Mouse (Mus musculus) heart, embryonic 15.5 days (tissue): ENCODE measurements at regions not wholly inside any gene's neighbourhood (a gene's known extent, or its start where the extent isn't known, plus 50 kb on each side); places are given as distances from the start of the nearest gene placed in this dataset.

Experiments
- ATAC-seq: fragments of 200-750 bp; cut with Nextera tagmentation; replicated peaks from 2 replicates; pipeline ENCODE4 v1.8.0; 2017; ENCODE audit warnings: low read depth, moderate TSS enrichment; ENCODE audit not compliant: insufficient number of reproducible peaks, insufficient read depth, low FRiP score
- H3K27ac ChIP-seq: fragments of 300-500 bp; sonication (generic); 2 replicates; pipeline ENCODE4 v1.5.1; 2015; ENCODE audit warnings: mild to moderate bottlenecking, inconsistent platforms
- H3K27me3 ChIP-seq: fragments of 300-500 bp; sonication (generic); 2 replicates; pipeline ENCODE4 v1.6.1; 2015; ENCODE audit warnings: inconsistent platforms
- H3K36me3 ChIP-seq: fragments of 300-500 bp; sonication (generic); 2 replicates; pipeline ENCODE4 v1.6.1; 2015; ENCODE audit warnings: mild to moderate bottlenecking, inconsistent platforms
- H3K4me1 ChIP-seq: fragments of 300-500 bp; sonication (generic); replicated peaks from 2 replicates; pipeline ENCODE4 v1.6.1; 2015; ENCODE audit warnings: inconsistent platforms
- H3K4me2 ChIP-seq: fragments of 300-500 bp; sonication (generic); 2 replicates; pipeline ENCODE4 v1.6.1; 2015; ENCODE audit warnings: inconsistent platforms, mild to moderate bottlenecking, moderate library complexity
- H3K4me3 ChIP-seq: fragments of 300-500 bp; sonication (generic); 2 replicates; pipeline ENCODE4 v1.5.1; 2015; ENCODE audit warnings: mild to moderate bottlenecking, inconsistent platforms
- H3K9ac ChIP-seq: fragments of 300-500 bp; sonication (generic); 2 replicates; pipeline ENCODE4 v1.6.1; 2015; ENCODE audit warnings: mild to moderate bottlenecking, inconsistent platforms
- H3K9me3 ChIP-seq: fragments of 300-500 bp; sonication (generic); replicated peaks from 2 replicates; pipeline ENCODE4 v1.6.1; 2016; ENCODE audit warnings: inconsistent platforms
- WGBS: fragments of 180-500 bp; shearing (Covaris S2); methylation state at CpG from one replicate; pipeline ENCODE4 v1.1.7; 2015; ENCODE audit warnings: mixed read lengths; 5-methylcytosine and 5-hydroxymethylcytosine counted together

DNA sequence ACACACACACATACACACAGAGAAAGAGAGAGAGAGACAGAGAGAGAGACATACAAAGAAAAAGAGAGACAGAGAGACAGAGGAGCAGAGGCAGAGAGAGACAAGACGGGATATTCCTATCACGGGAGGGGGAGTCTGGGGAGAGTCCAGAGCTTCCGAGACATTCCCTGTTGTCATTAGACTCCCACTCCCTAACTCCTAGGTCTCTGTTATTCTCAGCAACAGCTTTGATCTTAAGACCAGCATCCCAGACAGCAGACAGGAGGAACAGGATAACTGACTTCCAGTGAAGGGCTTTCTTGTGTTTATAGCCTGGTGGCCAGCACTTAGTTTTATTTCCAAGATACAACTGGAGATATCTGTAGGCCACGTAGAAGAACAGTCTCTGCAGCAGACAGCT lies 99.6 kb upstream of the Osmr start:
- Histone ChIP-seq H3K4me3 (no peak overlapping the region), H3K9me3 (no peaks in the 10 kb centered on the region), H3K9ac (no peak overlapping the region), H3K27ac (no peak overlapping the region), H3K27me3 (no peaks in the 10 kb centered on the region), H3K4me2 (no peak overlapping the region), H3K36me3 (no peaks in the 10 kb centered on the region), H3K4me1 (no peaks in the 10 kb centered on the region)
- no peak for ATAC-seq
- 23% methylated on average over 4 of the region's 4 CpGs for WGBS

DNA sequence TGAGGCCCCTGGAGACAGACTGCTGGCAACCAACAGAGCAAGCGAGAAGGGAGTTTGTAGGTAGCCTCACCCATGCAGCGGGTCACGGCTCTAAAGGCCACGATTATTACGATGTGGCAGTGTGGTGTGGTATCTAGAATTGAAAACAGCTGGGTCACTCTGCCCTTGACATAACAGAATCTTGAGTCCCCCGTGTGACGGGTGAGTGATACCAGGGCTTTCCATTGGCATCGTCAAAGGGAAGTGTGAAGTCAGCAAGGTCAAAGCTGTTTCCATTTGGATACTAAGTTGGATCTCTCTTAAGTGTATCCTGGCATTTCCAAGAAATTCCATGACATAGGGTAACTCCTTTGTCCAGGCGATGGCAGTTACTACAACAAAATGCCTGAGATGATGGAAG lies 106.7 kb upstream of the Osmr start:
- Histone ChIP-seq H3K4me2 (no peak overlapping the region), H3K27me3 (0 out of 2 replicates have a peak, but pooled peaks cover 3% of the 10 kb centered on the region), H3K9ac (no peak overlapping the region), H3K36me3 (no peaks in the 10 kb centered on the region), H3K27ac (no peak overlapping the region), H3K4me1 (0 out of 2 replicates have a peak, but pooled peaks cover 4% of the 10 kb centered on the region), H3K4me3 (no peak overlapping the region), H3K9me3 (no peaks in the 10 kb centered on the region)
- ATAC-seq, result no peak
- 51% methylated on average over 9 of the region's 9 CpGs for whole genome bisulfite sequencing

- H3K4me2 ChIP-seq, result no peak overlapping the region
- H3K4me3 ChIP-seq, result no peak overlapping the region
- H3K27ac ChIP-seq, result no peak overlapping the region
- H3K4me1 ChIP-seq, result 0 out of 2 replicates have a peak, but pooled peaks cover 4% of the 10 kb centered on the region
- WGBS, result 68% methylated on average over 3 of the region's 3 CpGs
- 0 out of 2 replicates have a peak, but pooled peaks cover 3% of the 10 kb centered on the region for H3K27me3 ChIP-seq
- H3K9me3 ChIP-seq, result no peaks in the 10 kb centered on the region
- no peak for ATAC-seq
- no peak overlapping the region for H3K9ac ChIP-seq
- H3K36me3 ChIP-seq, result no peaks in the 10 kb centered on the region
These were observed 107.1 kb upstream of the Lifr start for GRCm38 (mm10) chr15:6983320-6983719.

DNA sequence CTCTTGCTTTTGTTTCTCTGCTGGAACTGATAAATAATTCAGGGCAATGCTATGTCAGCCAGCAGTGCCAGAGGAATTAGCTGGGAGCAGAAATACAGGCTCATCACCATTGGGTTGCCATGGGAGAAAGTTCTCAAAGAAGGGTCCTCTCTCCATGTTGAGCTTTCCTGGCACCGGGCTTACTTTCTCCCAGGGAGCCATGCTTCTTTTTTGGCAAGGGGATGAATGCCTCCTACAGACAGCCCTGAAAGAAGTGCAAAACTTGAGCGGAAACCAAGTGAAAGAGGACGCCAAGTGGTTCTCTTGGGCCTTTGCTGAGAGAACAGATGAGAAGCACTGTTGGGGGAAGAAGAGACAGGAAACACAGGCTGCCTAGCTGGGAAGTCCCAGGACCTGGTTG lies 102.2 kb upstream of the Lifr start:
- ATAC-seq, result no peak
- Histone ChIP-seq H3K4me1 (peaks cover 1% of the 10 kb centered on the region; the same call in 1 of the 2 replicates), H3K27ac (no peak overlapping the region), H3K36me3 (no peaks in the 10 kb centered on the region), H3K9me3 (no peaks in the 10 kb centered on the region), H3K4me2 (no peak overlapping the region), H3K9ac (no peak overlapping the region), H3K4me3 (no peak overlapping the region), H3K27me3 (0 out of 2 replicates have a peak, but pooled peaks cover 2% of the 10 kb centered on the region)
- WGBS, result 73% methylated on average over 3 of the region's 3 CpGs

- no peak overlapping the region for H3K27ac ChIP-seq
- H3K36me3 ChIP-seq, result no peaks in the 10 kb centered on the region
- H3K9ac ChIP-seq, result no peak overlapping the region
- no peak overlapping the region for H3K4me2 ChIP-seq
- H3K4me1 ChIP-seq, result peaks cover 7% of the 10 kb centered on the region; the same call in 1 of the 2 replicates
- no peak overlapping the region for H3K4me3 ChIP-seq
- H3K9me3 ChIP-seq, result no peaks in the 10 kb centered on the region
- WGBS, result 75% methylated on average over 6 of the region's 6 CpGs
- no peak for ATAC-seq
- no peaks in the 10 kb centered on the region for H3K27me3 ChIP-seq
These were observed 101.3 kb upstream of the Lifr start for GRCm38 (mm10) chr15:6989094-6989493.

DNA sequence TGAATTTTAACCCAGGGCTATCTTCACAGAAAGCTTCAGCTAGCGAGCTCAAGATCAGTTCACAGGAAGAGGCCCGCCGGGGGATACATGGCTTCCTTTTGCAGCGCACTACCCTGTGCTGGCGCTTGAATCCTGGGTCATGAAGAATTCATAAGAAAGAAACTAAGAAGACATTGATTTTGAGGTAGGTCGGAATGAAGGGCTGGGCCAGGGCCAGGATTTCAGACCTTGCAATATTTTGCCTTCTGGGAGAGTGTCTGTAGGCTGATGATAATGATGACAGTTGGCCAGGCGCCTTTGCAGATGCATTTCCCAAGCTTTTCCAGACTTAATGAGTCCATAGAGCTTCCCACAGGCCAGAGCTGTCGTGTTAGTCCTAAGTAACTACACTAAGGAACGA lies 97.2 kb upstream of the Lifr start:
- ATAC-seq, result no peak
- WGBS, result 59% methylated on average over 9 of the region's 9 CpGs

GRCm38 (mm10) chr15:6995246-6995645 lies 95.2 kb upstream of the Lifr start:
- no peak for ATAC-seq
- H3K4me2 ChIP-seq, result no peak overlapping the region
- WGBS, result 51% methylated on average over 3 of the region's 3 CpGs

More for the DNA sequence above, 97.2 kb upstream of the Lifr start:
- no peak overlapping the region for H3K27ac ChIP-seq
- H3K4me2 ChIP-seq, result no peak overlapping the region
- H3K27me3 ChIP-seq, result no peaks in the 10 kb centered on the region
- H3K9ac ChIP-seq, result no peak overlapping the region
- no peak overlapping the region for H3K4me3 ChIP-seq
- H3K4me1 ChIP-seq, result peaks cover 7% of the 10 kb centered on the region; the same call in 1 of the 2 replicates
- H3K36me3 ChIP-seq, result no peaks in the 10 kb centered on the region
- H3K9me3 ChIP-seq, result no peaks in the 10 kb centered on the region

GRCm38 (mm10) chr15:6997871-6998270 lies 92.5 kb upstream of the Lifr start:
- H3K27me3 ChIP-seq, result no peaks in the 10 kb centered on the region
- no peaks in the 10 kb centered on the region for H3K36me3 ChIP-seq
- WGBS, result 81% methylated on average over 5 of the region's 5 CpGs
- no peaks in the 10 kb centered on the region for H3K9me3 ChIP-seq
- H3K27ac ChIP-seq, result no peak overlapping the region
- H3K4me2 ChIP-seq, result no peak overlapping the region
- ATAC-seq, result no peak
- no peak overlapping the region for H3K9ac ChIP-seq
- peaks cover 7% of the 10 kb centered on the region; the same call in 1 of the 2 replicates for H3K4me1 ChIP-seq
- H3K4me3 ChIP-seq, result no peak overlapping the region

More at GRCm38 (mm10) chr15:6995246-6995645, 95.2 kb upstream of the Lifr start:
- H3K4me1 ChIP-seq, result peaks cover 7% of the 10 kb centered on the region; the same call in 1 of the 2 replicates
- H3K9me3 ChIP-seq, result no peaks in the 10 kb centered on the region
- no peaks in the 10 kb centered on the region for H3K27me3 ChIP-seq
- H3K27ac ChIP-seq, result no peak overlapping the region
- H3K9ac ChIP-seq, result no peak overlapping the region
- H3K36me3 ChIP-seq, result no peaks in the 10 kb centered on the region
- H3K4me3 ChIP-seq, result no peak overlapping the region

DNA sequence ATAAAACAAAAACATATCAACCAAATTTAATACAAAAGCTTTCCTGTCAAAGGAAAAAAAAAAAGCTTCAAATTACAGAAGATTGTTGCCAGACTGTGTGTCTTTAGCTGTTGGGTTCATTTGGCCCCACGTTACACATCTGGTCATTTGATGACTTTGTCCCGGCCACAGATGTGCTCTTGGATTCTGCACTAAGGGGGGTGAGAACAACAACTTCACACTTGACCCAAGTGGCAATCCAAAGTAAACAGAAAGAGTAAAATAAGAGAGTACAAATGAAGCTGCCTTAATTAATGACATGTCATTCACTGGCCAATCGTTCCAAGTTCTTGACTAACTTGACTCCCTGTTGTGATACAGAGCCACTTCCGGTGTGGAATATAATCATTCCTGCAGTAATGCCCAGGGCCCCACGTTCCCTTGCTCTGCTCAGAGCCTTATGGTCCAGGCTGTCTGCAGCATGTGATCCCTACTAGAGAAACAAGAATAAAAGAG lies 91.8 kb upstream of the Lifr start:
- Histone ChIP-seq H3K27ac (no peak overlapping the region), H3K4me3 (no peak overlapping the region), H3K9ac (no peak overlapping the region), H3K9me3 (no peaks in the 10 kb centered on the region), H3K36me3 (no peaks in the 10 kb centered on the region), H3K4me2 (no peak overlapping the region), H3K4me1 (peaks cover 2% of the 10 kb centered on the region; the same call in 1 of the 2 replicates), H3K27me3 (no peaks in the 10 kb centered on the region)
- WGBS, result 68% methylated on average over 5 of the region's 5 CpGs
- no peak for ATAC-seq

DNA sequence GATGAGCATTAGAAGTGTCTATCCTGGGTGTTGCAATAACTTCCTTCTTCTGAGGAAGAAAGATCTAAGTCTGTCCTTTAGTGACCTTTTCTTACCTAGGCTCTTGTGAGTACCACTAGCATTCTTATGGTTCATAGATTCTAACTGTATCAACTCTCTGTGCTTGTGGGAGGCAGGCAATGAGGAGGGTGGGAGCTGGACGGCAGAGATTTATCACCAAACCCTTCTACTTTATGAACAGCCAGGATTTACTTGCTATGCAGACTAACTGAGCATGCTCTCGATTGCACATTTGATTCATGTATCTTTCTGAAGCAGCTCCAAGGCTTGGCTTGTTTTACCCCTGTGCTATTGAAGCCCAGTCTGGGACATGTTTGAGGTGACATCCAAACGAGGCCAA lies 90.7 kb upstream of the Lifr start:
- Histone ChIP-seq H3K9ac (no peak overlapping the region), H3K4me3 (no peak overlapping the region), H3K36me3 (no peaks in the 10 kb centered on the region), H3K4me1 (no peaks in the 10 kb centered on the region), H3K27me3 (no peaks in the 10 kb centered on the region), H3K4me2 (no peak overlapping the region), H3K9me3 (no peaks in the 10 kb centered on the region), H3K27ac (no peak overlapping the region)
- whole genome bisulfite sequencing, result 63% methylated on average over 3 of the region's 3 CpGs
- ATAC-seq, result no peak

- Histone ChIP-seq H3K9ac (no peak overlapping the region), H3K4me3 (no peak overlapping the region), H3K9me3 (no peaks in the 10 kb centered on the region), H3K4me1 (no peaks in the 10 kb centered on the region), H3K36me3 (no peaks in the 10 kb centered on the region), H3K27me3 (no peaks in the 10 kb centered on the region), H3K27ac (no peak overlapping the region), H3K4me2 (no peak overlapping the region)
- 61% methylated on average over 5 of the region's 5 CpGs for WGBS
- ATAC-seq, result no peak
These were observed 88.2 kb upstream of the Lifr start for GRCm38 (mm10) chr15:7002226-7002625.

DNA sequence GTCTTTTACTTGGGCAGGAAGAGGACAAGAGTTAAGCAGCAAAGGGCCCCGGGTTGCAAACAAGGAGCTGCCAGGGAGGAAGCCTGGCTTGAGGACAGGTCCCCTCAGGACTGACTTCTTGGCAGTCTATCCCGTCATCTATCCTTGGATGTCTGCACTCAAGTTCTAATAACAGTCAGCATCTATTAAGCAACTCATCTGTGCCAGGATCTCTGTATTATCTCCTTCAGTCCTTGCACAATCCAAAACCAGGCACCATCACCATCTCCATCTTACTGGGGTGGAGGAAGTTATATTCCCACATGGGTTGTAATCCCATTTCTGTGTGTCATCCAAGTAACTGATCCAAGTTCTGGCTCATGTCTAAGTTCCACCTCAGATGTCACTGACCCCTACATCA lies 87.1 kb upstream of the Lifr start:
- H3K36me3 ChIP-seq, result no peaks in the 10 kb centered on the region
- H3K4me2 ChIP-seq, result no peak overlapping the region
- H3K4me1 ChIP-seq, result no peaks in the 10 kb centered on the region
- H3K27ac ChIP-seq, result no peak overlapping the region
- no peak for ATAC-seq
- no peaks in the 10 kb centered on the region for H3K27me3 ChIP-seq
- WGBS, result 66% methylated on average over 2 of the region's 2 CpGs
- H3K9me3 ChIP-seq, result no peaks in the 10 kb centered on the region
- H3K9ac ChIP-seq, result no peak overlapping the region
- no peak overlapping the region for H3K4me3 ChIP-seq
